Mouse (Mus musculus) embryo, embryonic 11.5 days (tissue): ENCODE data around the gene Colgalt1.

Experiments
- DNase-seq: peaks from one replicate; pipeline ENCODE4 v3.0.0-alpha.2; 2012; ENCODE audit warnings: low read depth, low spot score

Gene Colgalt1

GRCm38 (mm10) chr8:71591017-71591416, 19.8 kb upstream of the Colgalt1 start:
- DNase-seq: no peak

GRCm38 (mm10) chr8:71591471-71592373, 19.1 kb upstream of the Colgalt1 start, which contains the start of gene Pgls:
Gene Pgls (plus strand): TSS chr8:71592176.
- DNase-seq: peak; percentile 89

- DNase-seq: no peak
These were observed 18.2 kb upstream of the Colgalt1 start for GRCm38 (mm10) chr8:71592374-71593170.

GRCm38 (mm10) chr8:71593556-71594323, 17.1 kb upstream of the Colgalt1 start:
- no peak for DNase-seq

- no peak for DNase-seq
These were observed 16.5 kb upstream of the Colgalt1 start for GRCm38 (mm10) chr8:71594324-71594722.

GRCm38 (mm10) chr8:71595862-71596261, 14.9 kb upstream of the Colgalt1 start:
- peak; percentile 66 for DNase-seq

GRCm38 (mm10) chr8:71596384-71596783, 14.4 kb upstream of the Colgalt1 start:
- DNase-seq: no peak

GRCm38 (mm10) chr8:71596798-71597197, 14.0 kb upstream of the Colgalt1 start:
- DNase-seq: no peak

GRCm38 (mm10) chr8:71597451-71597850, 13.3 kb upstream of the Colgalt1 start, which contains the start of gene Fam129c:
Gene Fam129c (plus strand): TSS chr8:71597648.
- no peak for DNase-seq

- no peak for DNase-seq
These were observed 12.4 kb upstream of the Colgalt1 start for GRCm38 (mm10) chr8:71598375-71598774.

GRCm38 (mm10) chr8:71598841-71599240, 12.0 kb upstream of the Colgalt1 start:
- no peak for DNase-seq

- peak; percentile 7 for DNase-seq
These were observed 8.7 kb upstream of the Colgalt1 start for GRCm38 (mm10) chr8:71601939-71602665.

- peak; percentile 46 for DNase-seq
These were observed 8.0 kb upstream of the Colgalt1 start for GRCm38 (mm10) chr8:71602666-71603334.

- DNase-seq: no peak
These were observed 6.8 kb upstream of the Colgalt1 start for GRCm38 (mm10) chr8:71604021-71604420.

GRCm38 (mm10) chr8:71612141-71612540, 1.3 kb downstream of the Colgalt1 start:
- no peak for DNase-seq

GRCm38 (mm10) chr8:71613418-71613817, 2.6 kb downstream of the Colgalt1 start:
- DNase-seq: no peak

- DNase-seq: no peak
These were observed 9.0 kb downstream of the Colgalt1 start for GRCm38 (mm10) chr8:71619786-71620185.

- no peak for DNase-seq
These were observed 14.3 kb downstream of the Colgalt1 start for GRCm38 (mm10) chr8:71625088-71625487.

GRCm38 (mm10) chr8:71626753-71627152, 16.0 kb downstream of the Colgalt1 start:
- no peak for DNase-seq
